Mouse (Mus musculus) ovary, adult 18-20 months (tissue): ENCODE data around the gene Vmn2r92.
"Not testable (repeated sequence)": the region's sequence is repeated elsewhere in the genome, so short reads cannot be mapped to it uniquely, and the experiment has no call there.

Source experiments
- DNase-seq: peaks from one replicate; pipeline ENCODE4 v3.0.0; 2022; ENCODE audit warnings: low spot score, mixed read lengths

The Vmn2r92 gene

GRCm38 (mm10) chr17:18151587-18151986 lies at the start of gene Vmn2r92:
Gene Vmn2r92 (plus strand): TSS chr17:18151887.
- DNase-seq, result not testable (repeated sequence)

- not testable (repeated sequence) for DNase-seq
Observed at GRCm38 (mm10) chr17:18102265-18102664, 49.4 kb upstream of the Vmn2r92 start.

- DNase-seq, result not testable (repeated sequence)
Observed at GRCm38 (mm10) chr17:18161194-18161593, 9.5 kb downstream of the Vmn2r92 start.

GRCm38 (mm10) chr17:18189732-18190131 lies 38.0 kb downstream of the Vmn2r92 start:
- no peak for DNase-seq

GRCm38 (mm10) chr17:18221300-18221699 lies 69.6 kb downstream of the Vmn2r92 start:
- DNase-seq, result no peak

- DNase-seq, result no peak
Observed at GRCm38 (mm10) chr17:18231996-18232395, 80.3 kb downstream of the Vmn2r92 start.

- no peak for DNase-seq
Observed at GRCm38 (mm10) chr17:18236931-18237330, 85.2 kb downstream of the Vmn2r92 start.
